Mouse (Mus musculus): ENCODE results near the gene Usp9x. TPM values are rescaled to one million over a fixed set of nuclear protein-coding genes. Genes with fewer than 3 reads are reported as not detected.

Usp9x gene
- polyA plus RNA-seq, 1 experiment from 2014 or later, result 10.8 TPM

- H3K4me2 ChIP-seq (ENCODE audit: low read depth, low read length), result peak overlapping the region; percentile 68
- TF ChIP-seq CTCF (IDR thresholded peaks at IDR 0.05; ENCODE audit: low read depth) (peak; percentile 97), EP300 (IDR thresholded peaks at IDR 0.05; ENCODE audit: low read depth) (no peak)
Measured at GRCm38 (mm10) chrX:13207512-13208341, 136.4 kb downstream of the Usp9x start.

GRCm38 (mm10) chrX:13208404-13208803 lies 137.1 kb downstream of the Usp9x start:
- Histone ChIP-seq H3K4me1 (ENCODE audit: insufficient read depth) (no peaks in the 10 kb centered on the region), H3K27me3 (ENCODE audit: insufficient read depth, low read length) (no peaks in the 10 kb centered on the region), H3K4me3 (ENCODE audit: low read depth, low read length) (0 out of 2 replicates have a peak overlapping the region, but pooled peaks have one; percentile 19), H3K9me3 (ENCODE audit: low read length) (no peaks in the 10 kb centered on the region), H3K36me3 (replicated peaks; ENCODE audit: insufficient read depth, low read length) (no peaks in the 10 kb centered on the region), H3K27ac (ENCODE audit: low read depth) (no peak overlapping the region), H3K9ac (replicated peaks) (no peak overlapping the region), H3K4me2 (ENCODE audit: low read depth, low read length) (peak overlapping the region; percentile 68)
- TF ChIP-seq EP300 (IDR thresholded peaks at IDR 0.05; ENCODE audit: low read depth) (no peak), CTCF (IDR thresholded peaks at IDR 0.05; ENCODE audit: low read depth) (no peak)
- WGBS (ENCODE audit: insufficient replicate concordance), result 29% methylated on average over 6 of the region's 6 CpGs
- no peak for DNase-seq
- ATAC-seq, result peak; percentile 26; the same call in 1 of the 2 replicates

More at GRCm38 (mm10) chrX:13207512-13208341, 136.4 kb downstream of the Usp9x start:
- 27% methylated on average over 23 of the region's 23 CpGs for WGBS (ENCODE audit: insufficient replicate concordance)
- Histone ChIP-seq H3K4me1 (ENCODE audit: insufficient read depth) (no peaks in the 10 kb centered on the region), H3K4me3 (ENCODE audit: low read depth, low read length) (0 out of 2 replicates have a peak overlapping the region, but pooled peaks have one; percentile 19), H3K27ac (ENCODE audit: low read depth) (no peak overlapping the region), H3K27me3 (ENCODE audit: insufficient read depth, low read length) (no peaks in the 10 kb centered on the region), H3K9ac (replicated peaks) (no peak overlapping the region), H3K36me3 (replicated peaks; ENCODE audit: insufficient read depth, low read length) (no peaks in the 10 kb centered on the region), H3K9me3 (ENCODE audit: low read length) (no peaks in the 10 kb centered on the region)
- DNase-seq, result peak; percentile 85
- peak; percentile 91 for ATAC-seq

GRCm38 (mm10) chrX:13214275-13214674 lies 143.0 kb downstream of the Usp9x start:
- 53% methylated on average over 1 of the region's 1 CpGs for WGBS (ENCODE audit: insufficient replicate concordance)

More at GRCm38 (mm10) chrX:13214275-13214674, 143.0 kb downstream of the Usp9x start:
- peak; percentile 41 for DNase-seq
- Histone ChIP-seq H3K4me2 (ENCODE audit: low read depth, low read length) (no peak overlapping the region), H3K36me3 (replicated peaks; ENCODE audit: insufficient read depth, low read length) (no peaks in the 10 kb centered on the region), H3K9ac (replicated peaks) (no peak overlapping the region), H3K4me3 (ENCODE audit: low read depth, low read length) (no peak overlapping the region), H3K27ac (ENCODE audit: low read depth) (no peak overlapping the region), H3K9me3 (ENCODE audit: low read length) (no peaks in the 10 kb centered on the region), H3K4me1 (ENCODE audit: insufficient read depth) (no peaks in the 10 kb centered on the region), H3K27me3 (ENCODE audit: insufficient read depth, low read length) (no peaks in the 10 kb centered on the region)
- TF ChIP-seq CTCF (IDR thresholded peaks at IDR 0.05; ENCODE audit: low read depth) (peak; percentile 61), EP300 (IDR thresholded peaks at IDR 0.05; ENCODE audit: low read depth) (no peak)
- no peak for ATAC-seq

Other genes with a start within 250 kb of the Usp9x start
- 44.2 and 46.1 TPM in 2 replicates for gene Ddx3x, start 209.5 kb downstream of the Usp9x start, polyA plus RNA-seq (2015; fragmentation: Nextera tagmentation; extraction: Ambion mirVana)

Measured in liver, postnatal 0 days (tissue).